Mouse (Mus musculus): ENCODE data around the gene Bcat2. TPM values are rescaled to one million over a fixed set of nuclear protein-coding genes. Genes with fewer than 3 reads are reported as not detected.
A peak's percentile ranks its signal among the peaks of the same experiment; 100 is the strongest.

The Bcat2 gene
- total RNA-seq, 2 experiments from 2014 or later: 56.3 to 63.9 TPM

- no peak for DNase-seq
These were observed 53.6 kb downstream of the Bcat2 start for GRCm38 (mm10) chr7:45623507-45623906.

GRCm38 (mm10) chr7:45624718-45625117 is 54.8 kb downstream of the Bcat2 start:
- no peak for DNase-seq

- DNase-seq: no peak
These were observed 55.5 kb downstream of the Bcat2 start for GRCm38 (mm10) chr7:45625481-45625880.

GRCm38 (mm10) chr7:45626571-45627076 is 56.7 kb downstream of the Bcat2 start:
- no peak for DNase-seq

- DNase-seq: no peak
These were observed 57.3 kb downstream of the Bcat2 start, which contains the start of gene Rasip1 for GRCm38 (mm10) chr7:45627261-45627660. TSS of gene Rasip1 (plus strand) at chr7:45627488.

GRCm38 (mm10) chr7:45628364-45629294 is 58.7 kb downstream of the Bcat2 start:
- peak; percentile 85 for DNase-seq

GRCm38 (mm10) chr7:45630064-45630907 is 60.3 kb downstream of the Bcat2 start:
- DNase-seq: no peak

- no peak for DNase-seq
These were observed 62.5 kb downstream of the Bcat2 start for GRCm38 (mm10) chr7:45632499-45632898.

- DNase-seq: no peak
These were observed 65.2 kb downstream of the Bcat2 start for GRCm38 (mm10) chr7:45634946-45635681.

GRCm38 (mm10) chr7:45635711-45636688 is 66.0 kb downstream of the Bcat2 start:
- DNase-seq: no peak

GRCm38 (mm10) chr7:45637710-45638109 is 67.8 kb downstream of the Bcat2 start:
- DNase-seq: no peak

- peak; percentile 96 for DNase-seq
These were observed 68.9 kb downstream of the Bcat2 start for GRCm38 (mm10) chr7:45638623-45639401.

Other genes with a start within 250 kb of the Bcat2 start
- gene Trpm4, start 236.4 kb upstream of the Bcat2 start, total RNA-seq (2021): 10 to 100 TPM; 17.0 to 18.3 TPM
- 100 to 1,000 TPM; 812 to 910 TPM for gene Hrc, start 234.9 kb upstream of the Bcat2 start, total RNA-seq (2021)
- gene Ppfia3, start 203.1 kb upstream of the Bcat2 start, total RNA-seq (2021): under 1 TPM; 0.18 to 0.38 TPM
- under 1 TPM in 1 of 2 experiments, not detected in 1; 0.67 TPM for gene Lin7b, start 199.6 kb upstream of the Bcat2 start, total RNA-seq (2021)
- gene Snrnp70, start 174.4 kb upstream of the Bcat2 start, total RNA-seq (2021): 10 to 100 TPM; 76.1 to 78.0 TPM
- gene Kcna7, start 164.5 kb upstream of the Bcat2 start, total RNA-seq (2021): 100 to 1,000 TPM in 1 of 2 experiments, 10 to 100 TPM in 1; 73.7 to 107 TPM
- 1 to 10 TPM; 3.9 to 6.6 TPM for gene Ntf5, start 156.5 kb upstream of the Bcat2 start, total RNA-seq (2021)
- gene Lhb, start 149.3 kb upstream of the Bcat2 start, total RNA-seq (2021): 1 to 10 TPM in 1 of 2 experiments, not detected in 1; 1.6 TPM
- 100 to 1,000 TPM; 243 to 327 TPM for gene Gys1, start 135.3 kb upstream of the Bcat2 start, total RNA-seq (2021)
- 10 to 100 TPM; 23.3 to 23.8 TPM for gene Ruvbl2, start 132.1 kb upstream of the Bcat2 start, total RNA-seq (2021)
- gene Ftl1, start 110.3 kb upstream of the Bcat2 start, total RNA-seq (2021): 100 to 1,000 TPM; 125 to 149 TPM
- gene Bax, start 103.3 kb upstream of the Bcat2 start, total RNA-seq (2021): 10 to 100 TPM; 15.6 to 16.9 TPM
- gene Tulp2, start 88.3 kb upstream of the Bcat2 start, total RNA-seq (2021): not detected
- gene Gm45808, start 83.3 kb upstream of the Bcat2 start, total RNA-seq (2021): 1 to 10 TPM; 4.3 to 10.0 TPM
- gene Dhdh, start 81.3 kb upstream of the Bcat2 start, total RNA-seq (2021): 10 to 100 TPM; 12.3 to 12.6 TPM
- gene Nucb1, start 59.7 kb upstream of the Bcat2 start, total RNA-seq (2021): 10 to 100 TPM; 60.8 to 73.2 TPM
- 10 to 100 TPM; 13.8 to 19.2 TPM for gene Ppp1r15a, start 43.9 kb upstream of the Bcat2 start, total RNA-seq (2021)
- gene Plekha4, start 43.8 kb upstream of the Bcat2 start, total RNA-seq (2021): 1 to 10 TPM; 7.5 to 8.5 TPM
- gene Hsd17b14, start 15.3 kb upstream of the Bcat2 start, total RNA-seq (2021): 1 to 10 TPM in 1 of 2 experiments, under 1 TPM in 1; 0.99 to 1.2 TPM
- not detected for gene Fgf21, start 45.3 kb downstream of the Bcat2 start, total RNA-seq (2021)
- not detected for gene Fut1, start 47.1 kb downstream of the Bcat2 start, total RNA-seq (2021)
- not detected for gene Izumo1, start 51.7 kb downstream of the Bcat2 start, total RNA-seq (2021)
- gene Rasip1, start 57.3 kb downstream of the Bcat2 start, total RNA-seq (2021): 1 to 10 TPM; 6.1 to 8.5 TPM
- 10 to 100 TPM; 39.0 to 46.1 TPM for gene Mamstr, start 69.8 kb downstream of the Bcat2 start, total RNA-seq (2021)
- gene Fut2, start 96.2 kb downstream of the Bcat2 start, total RNA-seq (2021): under 1 TPM; 0.19 to 0.61 TPM
- gene Ntn5, start 113.9 kb downstream of the Bcat2 start, total RNA-seq (2021): under 1 TPM; 0.38 to 0.75 TPM
- under 1 TPM in 1 of 2 experiments, not detected in 1; 0.16 TPM for gene Sec1, start 124.2 kb downstream of the Bcat2 start, total RNA-seq (2021)
- gene Car11, start 129.7 kb downstream of the Bcat2 start, total RNA-seq (2021): 10 to 100 TPM in 1 of 2 experiments, 1 to 10 TPM in 1; 4.9 to 11.2 TPM
- gene Dbp, start 134.9 kb downstream of the Bcat2 start, total RNA-seq (2021): 100 to 1,000 TPM in 1 of 2 experiments, 10 to 100 TPM in 1; 14.3 to 121 TPM
- 100 to 1,000 TPM; 433 to 449 TPM for gene Rpl18, start 145.3 kb downstream of the Bcat2 start, total RNA-seq (2021)
- gene Sphk2, start 147.8 kb downstream of the Bcat2 start, total RNA-seq (2021): 10 to 100 TPM in 1 of 2 experiments, 1 to 10 TPM in 1; 8.5 to 12.7 TPM
- gene Fam83e, start 151.1 kb downstream of the Bcat2 start, total RNA-seq (2021): under 1 TPM; 0.13 to 0.29 TPM
- not detected for gene Spaca4, start 155.7 kb downstream of the Bcat2 start, total RNA-seq (2021)
- under 1 TPM in 1 of 2 experiments, not detected in 1; 0.19 TPM for gene Lmtk3, start 213.6 kb downstream of the Bcat2 start, total RNA-seq (2021)
- not detected for gene Sult2b1, start 214.5 kb downstream of the Bcat2 start, total RNA-seq (2021)
- 10 to 100 TPM; 28.2 to 33.8 TPM for gene Cyth2, start 244.4 kb downstream of the Bcat2 start, total RNA-seq (2021)

All from gastrocnemius, postnatal 25 days (tissue).